Mouse (Mus musculus): ENCODE measurements around the gene Stx1a. TPM values are rescaled to one million over a fixed set of nuclear protein-coding genes. Genes with fewer than 3 reads are reported as not detected.

The Stx1a gene
- polyA plus RNA-seq (2012; rRNA removed): 6.8 and 7.6 TPM in 2 replicates

GRCm38 (mm10) chr5:135023344-135024173, at the start of gene Stx1a:
Gene Stx1a (plus strand): TSS chr5:135023482.
- Histone ChIP-seq H3K4me3 (ENCODE audit: control insufficient read depth, low read depth, low read length) (peak within 1 kb of the TSS; percentile 88), H3K27me3 (ENCODE audit: control insufficient read depth, insufficient read depth, low read length) (no peaks in the 10 kb centered on the region; the same call in 1 of the 2 replicates), H3K27ac (ENCODE audit: control insufficient read depth, insufficient read depth, low read depth, low read length) (peak within 1 kb of the TSS; percentile 51), H3K36me3 (ENCODE audit: control insufficient read depth, insufficient read depth, low read length) (no peaks in the 10 kb centered on the region), H3K4me1 (ENCODE audit: control insufficient read depth, insufficient read depth, low read length) (peaks cover 16% of the 10 kb centered on the region)
- no peak for TF ChIP-seq CTCF (IDR thresholded peaks at IDR 0.05; ENCODE audit: control insufficient read depth, insufficient read depth, insufficient replicate concordance, low read depth, low read length)
- peak; percentile 45 for TF ChIP-seq POLR2A (IDR thresholded peaks at IDR 0.05; ENCODE audit: control insufficient read depth, low read depth, low read length)

DNA sequence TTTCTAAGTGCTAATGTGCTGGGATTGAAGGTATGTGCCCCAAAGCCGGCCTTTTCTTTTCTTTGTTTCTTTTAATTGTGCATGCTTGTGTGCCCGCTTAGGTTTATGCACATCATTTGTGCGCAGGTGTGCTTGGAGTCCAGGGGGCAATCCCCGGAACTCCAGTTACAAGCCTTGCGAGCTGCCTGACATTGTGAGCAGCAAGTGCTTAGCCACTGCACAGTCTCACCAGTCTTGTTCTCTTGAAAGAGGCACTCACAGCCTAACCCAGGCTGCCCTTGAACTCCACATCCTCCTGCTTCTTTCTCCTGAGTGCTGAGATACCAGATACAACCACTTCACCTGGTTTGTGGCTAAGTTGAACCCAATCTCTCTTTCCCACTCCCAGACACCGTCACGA, 49.8 kb upstream of the Stx1a start:
- no peaks in the 10 kb centered on the region for H3K36me3 ChIP-seq (ENCODE audit: control insufficient read depth, insufficient read depth, low read length)
- no peak overlapping the region for H3K4me3 ChIP-seq (ENCODE audit: control insufficient read depth, low read depth, low read length)
- H3K27me3 ChIP-seq (ENCODE audit: control insufficient read depth, insufficient read depth, low read length): no peaks in the 10 kb centered on the region
- H3K4me1 ChIP-seq (ENCODE audit: control insufficient read depth, insufficient read depth, low read length): no peaks in the 10 kb centered on the region
- H3K27ac ChIP-seq (ENCODE audit: control insufficient read depth, insufficient read depth, low read depth, low read length): no peak overlapping the region
- TF ChIP-seq POLR2A (IDR thresholded peaks at IDR 0.05; ENCODE audit: control insufficient read depth, low read depth, low read length) (no peak), CTCF (IDR thresholded peaks at IDR 0.05; ENCODE audit: control insufficient read depth, insufficient read depth, insufficient replicate concordance, low read depth, low read length) (no peak)

DNA sequence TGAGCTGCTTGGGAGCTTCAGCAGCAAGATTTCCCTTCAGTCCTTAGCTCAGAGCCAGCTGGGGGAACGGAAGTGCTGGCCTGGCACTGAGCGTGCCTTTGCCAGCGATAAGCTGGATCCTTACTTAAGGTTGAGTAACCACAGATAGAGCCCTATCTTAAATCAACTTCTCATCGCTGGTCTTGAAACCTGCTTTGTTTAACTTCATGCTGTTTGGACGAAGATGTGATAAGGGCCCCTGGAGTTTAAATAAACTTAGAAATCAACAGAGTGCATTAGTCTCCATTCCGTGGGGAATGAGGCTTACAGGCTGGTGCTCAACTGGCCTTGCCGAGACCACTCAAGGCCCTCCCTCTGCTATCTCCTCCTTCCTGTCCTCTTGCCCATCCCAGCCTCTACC, 49.0 kb upstream of the Stx1a start:
- Histone ChIP-seq H3K27ac (ENCODE audit: control insufficient read depth, insufficient read depth, low read depth, low read length) (no peak overlapping the region), H3K36me3 (ENCODE audit: control insufficient read depth, insufficient read depth, low read length) (no peaks in the 10 kb centered on the region)
- TF ChIP-seq POLR2A (IDR thresholded peaks at IDR 0.05; ENCODE audit: control insufficient read depth, low read depth, low read length) (no peak), CTCF (IDR thresholded peaks at IDR 0.05; ENCODE audit: control insufficient read depth, insufficient read depth, insufficient replicate concordance, low read depth, low read length) (no peak)

DNA sequence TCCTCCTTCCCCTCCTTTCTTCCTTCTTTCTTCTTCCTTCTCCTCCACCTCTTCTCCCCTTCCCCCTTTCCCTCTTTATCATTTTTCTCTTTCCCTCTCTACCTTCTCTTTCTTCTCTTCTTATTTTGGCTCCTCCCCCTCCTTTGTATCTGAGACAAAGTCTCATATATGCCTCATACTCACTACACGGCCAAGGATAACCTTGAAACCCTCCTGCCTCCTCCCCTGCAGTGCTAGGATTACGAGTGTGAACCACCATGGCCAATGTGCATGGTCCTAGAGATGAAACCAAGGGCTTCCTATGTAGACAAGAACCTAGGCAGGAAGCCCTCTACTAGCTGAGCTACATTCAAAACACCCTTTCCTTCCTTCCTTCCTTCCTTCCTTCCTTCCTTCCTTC, 48.4 kb upstream of the Stx1a start:
- H3K27ac ChIP-seq (ENCODE audit: control insufficient read depth, insufficient read depth, low read depth, low read length): no peak overlapping the region
- TF ChIP-seq CTCF (IDR thresholded peaks at IDR 0.05; ENCODE audit: control insufficient read depth, insufficient read depth, insufficient replicate concordance, low read depth, low read length) (no peak), POLR2A (IDR thresholded peaks at IDR 0.05; ENCODE audit: control insufficient read depth, low read depth, low read length) (no peak)
- no peaks in the 10 kb centered on the region for H3K36me3 ChIP-seq (ENCODE audit: control insufficient read depth, insufficient read depth, low read length)
- no peaks in the 10 kb centered on the region for H3K4me1 ChIP-seq (ENCODE audit: control insufficient read depth, insufficient read depth, low read length)
- no peak overlapping the region for H3K4me3 ChIP-seq (ENCODE audit: control insufficient read depth, low read depth, low read length)
- H3K27me3 ChIP-seq (ENCODE audit: control insufficient read depth, insufficient read depth, low read length): no peaks in the 10 kb centered on the region

More for the DNA sequence above, 49.0 kb upstream of the Stx1a start:
- no peak overlapping the region for H3K4me3 ChIP-seq (ENCODE audit: control insufficient read depth, low read depth, low read length)
- H3K4me1 ChIP-seq (ENCODE audit: control insufficient read depth, insufficient read depth, low read length): no peaks in the 10 kb centered on the region
- H3K27me3 ChIP-seq (ENCODE audit: control insufficient read depth, insufficient read depth, low read length): no peaks in the 10 kb centered on the region

- Histone ChIP-seq H3K36me3 (ENCODE audit: control insufficient read depth, insufficient read depth, low read length) (no peaks in the 10 kb centered on the region), H3K27ac (ENCODE audit: control insufficient read depth, insufficient read depth, low read depth, low read length) (no peak overlapping the region), H3K4me1 (ENCODE audit: control insufficient read depth, insufficient read depth, low read length) (no peaks in the 10 kb centered on the region; the same call in 1 of the 2 replicates), H3K4me3 (ENCODE audit: control insufficient read depth, low read depth, low read length) (no peak overlapping the region), H3K27me3 (ENCODE audit: control insufficient read depth, insufficient read depth, low read length) (no peaks in the 10 kb centered on the region)
- no peak for TF ChIP-seq CTCF (IDR thresholded peaks at IDR 0.05; ENCODE audit: control insufficient read depth, insufficient read depth, insufficient replicate concordance, low read depth, low read length)
- TF ChIP-seq POLR2A (IDR thresholded peaks at IDR 0.05; ENCODE audit: control insufficient read depth, low read depth, low read length): no peak
Observed at GRCm38 (mm10) chr5:134976164-134976563, 47.1 kb upstream of the Stx1a start.

DNA sequence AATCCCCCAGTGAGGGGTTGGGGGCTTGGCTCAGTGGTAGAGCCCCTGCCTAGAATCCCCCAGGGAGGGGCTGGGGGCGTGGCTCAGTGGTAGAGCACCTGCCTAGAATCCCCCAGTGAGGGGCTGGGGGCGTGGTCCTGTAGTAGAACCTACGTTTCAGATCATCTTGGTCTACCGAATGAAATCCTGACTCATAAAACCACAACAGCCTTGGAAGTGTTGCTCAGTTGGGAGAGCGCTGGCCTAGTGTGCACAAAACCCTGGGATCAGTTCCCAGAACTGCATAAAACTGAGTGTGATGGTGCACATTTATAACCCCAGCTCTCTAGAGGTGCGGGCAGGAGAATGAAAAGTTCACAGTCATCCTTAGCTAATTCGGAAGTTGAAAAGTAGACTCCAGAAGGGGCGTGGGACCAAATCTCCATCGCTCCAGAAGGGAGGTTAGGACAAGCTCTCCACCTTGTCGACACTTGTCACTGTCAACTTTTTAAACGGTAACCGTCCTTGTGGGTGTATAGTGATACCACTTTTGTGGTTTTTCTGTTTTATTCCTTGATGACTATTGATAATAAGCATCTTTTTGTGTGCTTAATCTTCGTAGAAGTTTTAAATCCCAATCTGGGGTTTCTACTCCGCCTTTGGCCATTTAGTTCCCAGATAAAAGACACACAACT, 46.6 kb upstream of the Stx1a start:
- Histone ChIP-seq H3K4me3 (ENCODE audit: control insufficient read depth, low read depth, low read length) (no peak overlapping the region), H3K27ac (ENCODE audit: control insufficient read depth, insufficient read depth, low read depth, low read length) (no peak overlapping the region), H3K36me3 (ENCODE audit: control insufficient read depth, insufficient read depth, low read length) (no peaks in the 10 kb centered on the region), H3K4me1 (ENCODE audit: control insufficient read depth, insufficient read depth, low read length) (no peaks in the 10 kb centered on the region; the same call in 1 of the 2 replicates), H3K27me3 (ENCODE audit: control insufficient read depth, insufficient read depth, low read length) (no peaks in the 10 kb centered on the region)
- TF ChIP-seq POLR2A (IDR thresholded peaks at IDR 0.05; ENCODE audit: control insufficient read depth, low read depth, low read length) (no peak), CTCF (IDR thresholded peaks at IDR 0.05; ENCODE audit: control insufficient read depth, insufficient read depth, insufficient replicate concordance, low read depth, low read length) (no peak)

- H3K27ac ChIP-seq (ENCODE audit: control insufficient read depth, insufficient read depth, low read depth, low read length): no peak overlapping the region
- H3K36me3 ChIP-seq (ENCODE audit: control insufficient read depth, insufficient read depth, low read length): no peaks in the 10 kb centered on the region
- no peaks in the 10 kb centered on the region for H3K27me3 ChIP-seq (ENCODE audit: control insufficient read depth, insufficient read depth, low read length)
- TF ChIP-seq POLR2A (IDR thresholded peaks at IDR 0.05; ENCODE audit: control insufficient read depth, low read depth, low read length): no peak
- no peak for TF ChIP-seq CTCF (IDR thresholded peaks at IDR 0.05; ENCODE audit: control insufficient read depth, insufficient read depth, insufficient replicate concordance, low read depth, low read length)
- H3K4me1 ChIP-seq (ENCODE audit: control insufficient read depth, insufficient read depth, low read length): no peaks in the 10 kb centered on the region; the same call in 1 of the 2 replicates
- no peak overlapping the region for H3K4me3 ChIP-seq (ENCODE audit: control insufficient read depth, low read depth, low read length)
Observed at GRCm38 (mm10) chr5:134977837-134978236, 45.4 kb upstream of the Stx1a start.

All from testis, adult 2 months (tissue).